Mouse (Mus musculus): ENCODE measurements at regions not wholly inside any gene's neighbourhood (a gene's known extent, or its start where the extent isn't known, plus 50 kb on each side); places are given as distances from the start of the nearest gene placed in this dataset.

- no peak for DNase-seq (ENCODE audit: low spot score)
- Histone ChIP-seq H3K36me3 (ENCODE audit: control insufficient read depth, insufficient read depth, low read length) (no peaks in the 10 kb centered on the region), H3K27me3 (ENCODE audit: control insufficient read depth, insufficient read depth, low read length) (no peaks in the 10 kb centered on the region), H3K9me3 (ENCODE audit: control insufficient read depth, low read length) (no peaks in the 10 kb centered on the region), H3K4me3 (ENCODE audit: low read depth, low read length) (no peak overlapping the region), H3K4me2 (ENCODE audit: low read depth, severe bottlenecking) (no peak overlapping the region), H3K9ac (ENCODE audit: low read length) (no peak overlapping the region), H3K4me1 (ENCODE audit: control insufficient read depth, insufficient read depth, low read length) (peaks cover 20% of the 10 kb centered on the region), H3K27ac (replicated peaks; ENCODE audit: low read depth, low read length) (no peak overlapping the region)
- 90% methylated on average over 10 of the region's 10 CpGs for WGBS
- ATAC-seq (ENCODE audit: insufficient number of reproducible peaks, low FRiP score, low TSS enrichment, low read depth), result no peak
Observed at GRCm38 (mm10) chr10:117522906-117523829, 106.1 kb upstream of the Cpm start.

- Histone ChIP-seq H3K9ac (ENCODE audit: low read length) (no peak overlapping the region), H3K9me3 (ENCODE audit: control insufficient read depth, low read length) (no peaks in the 10 kb centered on the region), H3K4me1 (ENCODE audit: control insufficient read depth, insufficient read depth, low read length) (peaks cover 24% of the 10 kb centered on the region), H3K4me2 (ENCODE audit: low read depth, severe bottlenecking) (no peak overlapping the region), H3K4me3 (ENCODE audit: low read depth, low read length) (no peak overlapping the region), H3K27ac (replicated peaks; ENCODE audit: low read depth, low read length) (no peak overlapping the region), H3K27me3 (ENCODE audit: control insufficient read depth, insufficient read depth, low read length) (no peaks in the 10 kb centered on the region), H3K36me3 (ENCODE audit: control insufficient read depth, insufficient read depth, low read length) (no peaks in the 10 kb centered on the region)
- no peak for ATAC-seq (ENCODE audit: insufficient number of reproducible peaks, low FRiP score, low TSS enrichment, low read depth)
- DNase-seq (ENCODE audit: low spot score), result no peak
- 79% methylated on average over 2 of the region's 3 CpGs for WGBS
Observed at GRCm38 (mm10) chr10:117522373-117522772, 106.9 kb upstream of the Cpm start.

DNA sequence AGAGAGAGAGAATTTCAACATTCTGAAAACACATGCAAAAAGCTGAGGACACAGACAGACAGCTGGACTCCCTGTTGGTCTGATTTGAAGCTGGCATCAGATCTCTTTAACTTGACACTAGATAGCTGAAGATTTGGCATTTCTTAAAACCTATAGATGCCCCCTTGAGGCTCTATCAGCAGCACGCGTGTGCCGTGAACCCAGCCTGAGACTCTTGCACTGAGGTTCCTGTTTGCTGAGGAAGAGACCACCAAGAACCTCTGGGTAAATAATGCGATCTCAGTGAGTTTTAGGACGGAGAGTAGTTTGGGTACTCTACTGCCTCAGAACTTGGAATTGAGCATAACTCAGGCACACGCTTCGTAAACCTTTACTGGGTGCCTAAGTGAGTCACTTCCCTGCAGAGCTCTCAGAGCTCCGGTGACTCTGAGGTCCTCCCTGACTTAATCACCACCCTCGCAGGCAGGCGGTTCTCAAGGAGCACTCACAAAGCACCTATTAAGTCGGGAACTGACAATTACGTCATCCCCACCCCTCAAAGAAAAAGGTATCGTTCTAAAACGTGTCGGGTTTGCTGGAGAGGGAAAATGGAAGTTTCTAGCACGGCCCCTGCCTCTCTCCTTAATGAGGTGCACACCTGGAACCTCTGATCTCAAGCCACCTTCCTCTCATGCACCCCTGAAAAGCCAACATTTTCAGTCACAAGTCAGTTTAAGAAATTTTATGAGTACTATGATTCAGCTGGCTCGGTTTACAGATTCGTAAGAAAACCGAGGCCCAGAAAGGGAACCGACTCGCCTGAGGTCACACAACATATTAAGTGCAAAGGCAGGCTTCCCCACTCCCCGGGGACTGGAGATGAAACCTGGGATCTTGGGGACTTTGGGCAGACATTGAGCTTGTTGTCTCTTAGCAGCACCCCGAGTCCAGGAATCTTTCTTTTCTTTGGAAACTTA, 107.7 kb upstream of the Cpm start:
- H3K27ac ChIP-seq (replicated peaks; ENCODE audit: low read depth, low read length), result no peak overlapping the region
- no peak overlapping the region for H3K4me2 ChIP-seq (ENCODE audit: low read depth, severe bottlenecking)
- H3K27me3 ChIP-seq (ENCODE audit: control insufficient read depth, insufficient read depth, low read length), result no peaks in the 10 kb centered on the region
- H3K9me3 ChIP-seq (ENCODE audit: control insufficient read depth, low read length), result no peaks in the 10 kb centered on the region
- WGBS, result 54% methylated on average over 23 of the region's 23 CpGs
- DNase-seq (ENCODE audit: low spot score) (no peak), ATAC-seq (ENCODE audit: insufficient number of reproducible peaks, low FRiP score, low TSS enrichment, low read depth) (no peak)
- H3K4me1 ChIP-seq (ENCODE audit: control insufficient read depth, insufficient read depth, low read length), result peaks cover 30% of the 10 kb centered on the region
- H3K9ac ChIP-seq (ENCODE audit: low read length), result no peak overlapping the region
- H3K4me3 ChIP-seq (ENCODE audit: low read depth, low read length), result no peak overlapping the region
- H3K36me3 ChIP-seq (ENCODE audit: control insufficient read depth, insufficient read depth, low read length), result no peaks in the 10 kb centered on the region

- H3K4me1 ChIP-seq (ENCODE audit: control insufficient read depth, insufficient read depth, low read length), result peaks cover 28% of the 10 kb centered on the region
- DNase-seq (ENCODE audit: low spot score) (no peak), ATAC-seq (ENCODE audit: insufficient number of reproducible peaks, low FRiP score, low TSS enrichment, low read depth) (no peak)
- H3K9ac ChIP-seq (ENCODE audit: low read length), result no peak overlapping the region
- H3K9me3 ChIP-seq (ENCODE audit: control insufficient read depth, low read length), result no peaks in the 10 kb centered on the region
- no peaks in the 10 kb centered on the region for H3K36me3 ChIP-seq (ENCODE audit: control insufficient read depth, insufficient read depth, low read length)
- no peak overlapping the region for H3K4me3 ChIP-seq (ENCODE audit: low read depth, low read length)
- no peaks in the 10 kb centered on the region for H3K27me3 ChIP-seq (ENCODE audit: control insufficient read depth, insufficient read depth, low read length)
- no peak overlapping the region for H3K4me2 ChIP-seq (ENCODE audit: low read depth, severe bottlenecking)
- H3K27ac ChIP-seq (replicated peaks; ENCODE audit: low read depth, low read length), result no peak overlapping the region
- 88% methylated on average over 8 of the region's 8 CpGs for WGBS
Observed at GRCm38 (mm10) chr10:117520536-117521314, 108.6 kb upstream of the Cpm start.

- Histone ChIP-seq H3K9ac (ENCODE audit: low read length) (no peak overlapping the region), H3K27ac (replicated peaks; ENCODE audit: low read depth, low read length) (no peak overlapping the region), H3K4me3 (ENCODE audit: low read depth, low read length) (no peak overlapping the region), H3K4me1 (ENCODE audit: control insufficient read depth, insufficient read depth, low read length) (peaks cover 28% of the 10 kb centered on the region), H3K9me3 (ENCODE audit: control insufficient read depth, low read length) (no peaks in the 10 kb centered on the region), H3K4me2 (ENCODE audit: low read depth, severe bottlenecking) (no peak overlapping the region), H3K27me3 (ENCODE audit: control insufficient read depth, insufficient read depth, low read length) (no peaks in the 10 kb centered on the region), H3K36me3 (ENCODE audit: control insufficient read depth, insufficient read depth, low read length) (no peaks in the 10 kb centered on the region)
- DNase-seq (ENCODE audit: low spot score), result no peak
- ATAC-seq (ENCODE audit: insufficient number of reproducible peaks, low FRiP score, low TSS enrichment, low read depth), result no peak
- 37% methylated on average over 8 of the region's 8 CpGs for WGBS
Observed at GRCm38 (mm10) chr10:117519670-117520535, 109.4 kb upstream of the Cpm start.

DNA sequence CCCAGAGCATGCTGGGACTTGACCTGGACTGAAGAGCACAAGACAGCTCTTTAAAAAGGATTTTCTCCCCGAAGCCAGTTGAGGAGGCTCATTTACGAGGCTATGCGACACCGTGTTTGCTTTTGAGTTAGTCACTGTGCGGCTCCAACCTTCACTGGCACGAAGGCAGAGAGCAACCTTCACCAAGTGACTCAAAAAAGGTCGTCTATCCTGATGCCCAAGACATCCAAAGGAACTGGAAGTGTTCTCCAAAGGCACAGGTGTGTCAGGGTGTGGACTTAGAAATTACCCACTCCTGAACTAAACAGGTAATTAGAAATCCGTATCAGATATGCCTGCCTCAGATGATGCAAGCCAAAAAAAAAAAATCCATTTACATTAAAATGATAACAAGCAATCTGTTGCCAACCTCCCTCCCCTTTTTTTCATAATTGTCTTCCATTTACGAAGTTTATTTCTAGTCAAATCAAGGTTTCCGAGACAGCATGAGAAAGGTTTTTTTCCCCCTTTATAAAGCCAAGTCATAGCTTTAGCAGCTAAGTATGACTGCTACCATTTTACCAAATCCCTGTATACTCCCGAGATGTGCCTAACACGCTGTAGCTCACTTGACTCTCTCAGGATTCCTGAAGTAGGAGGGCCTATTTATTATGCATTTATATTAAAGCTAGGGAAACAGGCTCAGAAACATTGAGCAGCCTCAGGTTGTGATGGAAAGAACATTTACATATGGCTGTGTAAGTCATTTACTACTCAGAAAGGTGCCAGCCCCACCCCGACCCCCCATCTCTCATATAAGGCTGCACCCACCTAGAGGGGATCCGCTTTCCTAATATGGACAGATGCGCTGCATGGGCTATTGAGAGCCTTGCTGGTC, 110.3 kb upstream of the Cpm start:
- Histone ChIP-seq H3K27ac (replicated peaks; ENCODE audit: low read depth, low read length) (no peak overlapping the region), H3K9me3 (ENCODE audit: control insufficient read depth, low read length) (no peaks in the 10 kb centered on the region), H3K4me3 (ENCODE audit: low read depth, low read length) (no peak overlapping the region), H3K27me3 (ENCODE audit: control insufficient read depth, insufficient read depth, low read length) (no peaks in the 10 kb centered on the region), H3K36me3 (ENCODE audit: control insufficient read depth, insufficient read depth, low read length) (no peaks in the 10 kb centered on the region), H3K9ac (ENCODE audit: low read length) (no peak overlapping the region; the same call in 1 of the 2 replicates), H3K4me2 (ENCODE audit: low read depth, severe bottlenecking) (no peak overlapping the region), H3K4me1 (ENCODE audit: control insufficient read depth, insufficient read depth, low read length) (peaks cover 28% of the 10 kb centered on the region)
- no peak for ATAC-seq (ENCODE audit: insufficient number of reproducible peaks, low FRiP score, low TSS enrichment, low read depth)
- WGBS, result 69% methylated on average over 15 of the region's 15 CpGs
- DNase-seq (ENCODE audit: low spot score), result no peak
